Mouse (Mus musculus): ENCODE results near the gene Guk1. TPM values are rescaled to one million over a fixed set of nuclear protein-coding genes. Genes with fewer than 3 reads are reported as not detected.

The Guk1 gene
- polyA plus RNA-seq, 1 experiment from 2014 or later, result 124 TPM

DNA sequence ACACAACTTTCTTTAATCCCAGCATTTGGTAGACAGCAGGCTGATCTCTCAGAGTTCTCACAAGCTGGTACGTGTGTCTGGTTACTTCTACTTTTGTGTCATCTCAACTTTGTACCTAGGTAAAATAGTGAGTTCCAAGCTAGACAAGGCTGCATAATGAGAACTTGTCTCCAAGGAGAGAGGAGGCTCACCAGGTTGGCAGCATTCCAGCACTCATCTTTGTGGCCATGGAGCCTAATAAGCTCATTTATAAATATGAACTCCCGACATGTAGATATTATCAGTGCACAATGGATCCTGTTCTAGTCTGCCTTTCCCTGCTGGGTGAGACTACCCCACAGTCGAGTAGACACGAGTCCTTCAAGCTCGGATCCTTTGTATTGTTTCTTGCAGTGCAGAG, 17.6 kb upstream of the Guk1 start:
- ATAC-seq (ENCODE audit: insufficient number of reproducible peaks, low FRiP score, low TSS enrichment, low read depth), result no peak
- H3K27me3 ChIP-seq, result no peaks in the 10 kb centered on the region
- H3K27ac ChIP-seq, result no peak overlapping the region
- H3K36me3 ChIP-seq, result peaks cover 70% of the 10 kb centered on the region
- H3K9me3 ChIP-seq, result no peaks in the 10 kb centered on the region
- peak overlapping the region; percentile 76; the same call in 1 of the 2 replicates for H3K4me2 ChIP-seq
- 72% methylated on average over 5 of the region's 5 CpGs for WGBS
- no peak overlapping the region for H3K9ac ChIP-seq
- H3K4me1 ChIP-seq, result peaks cover 27% of the 10 kb centered on the region
- 0 out of 2 replicates have a peak overlapping the region, but pooled peaks have one; percentile 78 for H3K4me3 ChIP-seq

DNA sequence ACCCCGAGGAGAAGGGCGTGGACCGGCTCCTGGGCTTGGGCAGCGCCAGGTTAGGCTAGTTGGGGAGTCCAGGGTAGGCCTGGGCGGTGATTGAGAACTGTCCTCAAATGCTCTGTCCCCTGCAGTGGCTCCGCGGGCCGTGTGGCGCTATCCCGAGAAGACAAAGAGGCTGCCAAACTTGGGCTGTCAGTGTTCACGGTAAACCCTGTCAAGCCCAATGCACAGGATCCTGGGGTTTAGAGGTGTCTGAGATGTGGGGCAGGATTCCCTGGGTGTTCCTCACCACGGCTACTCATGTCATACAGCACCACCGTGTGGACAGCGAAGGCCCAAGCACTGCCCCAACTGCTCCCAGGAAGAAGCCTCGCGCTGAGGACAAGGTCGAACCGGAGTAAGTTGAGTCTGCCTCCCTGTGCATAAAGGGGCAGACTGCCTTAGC, 17.0 kb upstream of the Guk1 start:
- H3K9me3 ChIP-seq, result no peaks in the 10 kb centered on the region
- H3K27ac ChIP-seq, result peak overlapping the region; percentile 93
- WGBS, result 8% methylated on average over 18 of the region's 18 CpGs
- peak overlapping the region; percentile 78 for H3K4me3 ChIP-seq
- H3K27me3 ChIP-seq, result no peaks in the 10 kb centered on the region
- peak overlapping the region; percentile 75 for H3K9ac ChIP-seq
- peaks cover 70% of the 10 kb centered on the region for H3K36me3 ChIP-seq
- H3K4me2 ChIP-seq, result peak overlapping the region; percentile 76
- peaks cover 27% of the 10 kb centered on the region for H3K4me1 ChIP-seq
- peak; percentile 33; the same call in 1 of the 2 replicates for ATAC-seq (ENCODE audit: insufficient number of reproducible peaks, low FRiP score, low TSS enrichment, low read depth)

DNA sequence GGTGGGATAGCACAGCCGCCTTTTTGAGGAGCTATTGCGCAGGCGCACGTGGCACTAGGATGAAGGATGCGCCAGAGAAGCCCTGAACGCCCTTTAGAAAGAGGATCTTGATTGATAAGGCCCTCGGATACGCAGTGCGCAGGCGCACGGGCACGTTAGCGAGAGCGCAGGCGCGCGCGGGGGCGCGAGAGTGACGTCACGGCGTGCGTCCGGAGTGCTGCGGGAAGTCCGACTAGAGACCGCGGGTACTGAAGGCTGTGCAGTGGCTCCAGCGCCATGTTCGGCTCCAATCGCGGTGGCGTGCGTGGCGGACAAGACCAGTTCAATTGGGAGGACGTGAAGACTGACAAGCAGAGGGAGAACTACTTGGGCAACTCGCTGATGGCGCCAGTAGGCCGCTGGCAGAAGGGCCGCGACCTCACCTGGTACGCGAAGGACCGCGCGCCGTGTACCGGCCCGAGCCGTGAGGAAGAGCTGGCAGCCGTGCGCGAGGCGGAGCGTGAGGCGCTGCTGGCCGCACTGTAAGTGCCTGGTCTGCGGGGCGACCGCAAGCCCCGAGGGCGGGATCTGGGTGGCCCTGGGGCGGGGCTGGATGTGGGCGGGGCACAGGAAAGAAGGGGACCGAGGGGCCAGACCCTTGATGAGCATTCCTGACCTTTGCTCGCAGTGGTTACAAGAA, 16.3 kb upstream of the Guk1 start, which contains the start of gene 2310033P09Rik:
TSS of gene 2310033P09Rik (plus strand) at position 169 of the 679 bp plus-strand sequence.
- WGBS, result under 1% methylated on average over 60 of the region's 67 CpGs
- peak; percentile 80 for ATAC-seq (ENCODE audit: insufficient number of reproducible peaks, low FRiP score, low TSS enrichment, low read depth)

DNA sequence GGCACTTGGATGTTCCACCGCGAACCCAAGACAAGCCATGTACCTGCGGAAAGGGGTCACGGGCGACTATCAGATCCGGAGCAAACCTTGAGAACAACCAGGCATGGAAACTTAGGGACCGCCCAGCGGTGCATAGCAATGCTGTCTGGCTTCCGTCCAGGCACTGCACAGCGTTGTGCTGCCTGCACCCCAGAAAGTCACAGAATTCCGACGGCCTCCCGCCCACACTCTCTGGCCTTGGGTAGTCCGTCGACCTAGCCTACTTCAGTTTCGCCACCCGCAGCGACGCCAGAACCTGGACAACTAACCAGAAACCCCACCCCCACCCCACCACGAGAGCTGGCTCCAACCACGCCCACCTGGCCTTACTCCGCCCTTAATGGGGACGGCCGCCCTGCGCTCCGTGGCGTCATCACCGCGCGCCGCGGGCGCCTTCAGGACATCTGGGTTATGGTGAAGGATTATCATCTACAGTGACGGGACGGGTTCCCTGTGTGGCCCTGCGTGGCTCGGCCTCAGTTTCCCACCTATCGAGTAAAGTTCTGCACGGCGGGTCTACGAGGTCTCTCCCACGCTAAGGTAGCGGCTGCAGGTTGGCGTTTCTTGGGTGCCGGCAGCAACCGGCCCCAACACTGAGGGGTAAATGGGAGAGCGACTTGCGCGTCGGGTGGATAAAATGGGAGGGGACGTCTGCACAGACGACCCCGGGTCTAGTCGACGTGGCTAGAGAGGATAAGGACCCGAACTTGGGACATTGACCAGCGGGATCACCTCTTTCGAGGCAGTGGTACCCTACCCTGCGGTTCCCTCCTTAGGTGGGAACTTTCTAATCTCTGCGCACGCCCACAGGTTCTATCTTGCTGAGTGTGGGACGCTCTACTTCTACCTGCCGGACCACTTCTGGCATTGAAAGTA, 10.3 kb upstream of the Guk1 start, which contains the start of gene Mrpl55:
TSS of gene Mrpl55 (plus strand) at position 406 of the 915 bp plus-strand sequence.
- Histone ChIP-seq H3K4me1 (peaks cover 18% of the 10 kb centered on the region), H3K9ac (peak within 1 kb of the TSS; percentile 78), H3K4me3 (peak within 1 kb of the TSS; percentile 88), H3K9me3 (no peaks in the 10 kb centered on the region), H3K4me2 (peak within 1 kb of the TSS; percentile 81), H3K27me3 (no peaks in the 10 kb centered on the region), H3K36me3 (peaks cover 52% of the 10 kb centered on the region), H3K27ac (peak within 1 kb of the TSS; percentile 87)
- under 1% methylated on average over 63 of the region's 63 CpGs for WGBS
- peak; percentile 85 for ATAC-seq (ENCODE audit: insufficient number of reproducible peaks, low FRiP score, low TSS enrichment, low read depth)

More for the DNA sequence above, 16.3 kb upstream of the Guk1 start, which contains the start of gene 2310033P09Rik:
- Histone ChIP-seq H3K9ac (peak within 1 kb of the TSS; percentile 75), H3K4me1 (peaks cover 24% of the 10 kb centered on the region), H3K9me3 (no peaks in the 10 kb centered on the region), H3K36me3 (peaks cover 67% of the 10 kb centered on the region), H3K4me2 (peak within 1 kb of the TSS; percentile 76), H3K4me3 (peak within 1 kb of the TSS; percentile 78), H3K27ac (peak within 1 kb of the TSS; percentile 93), H3K27me3 (no peaks in the 10 kb centered on the region)

DNA sequence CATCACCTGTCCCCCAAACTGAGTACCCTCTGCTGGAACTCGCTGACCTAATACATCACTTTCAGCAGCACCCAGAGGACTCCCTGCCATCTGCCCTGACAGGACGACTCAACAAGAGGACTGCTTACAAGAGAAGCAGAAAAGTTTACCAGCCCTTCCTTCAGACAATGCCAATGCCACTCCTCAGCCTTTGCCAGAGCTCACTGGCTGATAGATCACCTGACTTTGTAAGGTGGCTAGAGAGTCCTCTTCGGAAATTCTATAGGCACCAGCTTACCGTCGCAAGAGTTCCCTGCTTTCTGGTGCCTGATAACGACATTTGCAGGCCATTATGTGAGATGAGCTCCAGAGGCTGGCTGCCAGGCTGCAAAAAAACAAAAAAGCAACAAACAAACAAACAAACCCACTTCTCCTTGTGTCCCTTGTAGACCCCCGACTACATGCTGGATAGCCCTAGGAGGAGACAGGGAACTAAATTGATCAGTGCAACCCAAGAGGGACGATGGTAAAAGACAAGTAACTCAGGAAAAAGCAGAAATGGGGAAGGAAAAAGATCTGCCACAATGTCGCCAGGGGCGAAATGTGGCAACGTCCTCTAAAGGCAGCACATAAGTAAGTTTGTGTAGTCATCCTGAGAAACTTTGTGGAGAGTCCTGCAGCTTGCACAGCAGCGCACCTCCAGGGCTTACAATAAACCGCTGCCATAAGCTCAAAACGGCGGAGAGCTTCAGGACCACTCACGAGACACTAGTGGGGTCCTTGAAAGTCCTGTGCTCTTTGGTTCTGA, 9.4 kb upstream of the Guk1 start:
- Histone ChIP-seq H3K27ac (peak overlapping the region; percentile 87), H3K4me3 (peak overlapping the region; percentile 88), H3K9ac (peak overlapping the region; percentile 78), H3K4me1 (peaks cover 18% of the 10 kb centered on the region), H3K4me2 (peak overlapping the region; percentile 81), H3K9me3 (no peaks in the 10 kb centered on the region), H3K27me3 (no peaks in the 10 kb centered on the region), H3K36me3 (peaks cover 45% of the 10 kb centered on the region)
- 27% methylated on average over 16 of the region's 16 CpGs for WGBS
- ATAC-seq (ENCODE audit: insufficient number of reproducible peaks, low FRiP score, low TSS enrichment, low read depth), result no peak

DNA sequence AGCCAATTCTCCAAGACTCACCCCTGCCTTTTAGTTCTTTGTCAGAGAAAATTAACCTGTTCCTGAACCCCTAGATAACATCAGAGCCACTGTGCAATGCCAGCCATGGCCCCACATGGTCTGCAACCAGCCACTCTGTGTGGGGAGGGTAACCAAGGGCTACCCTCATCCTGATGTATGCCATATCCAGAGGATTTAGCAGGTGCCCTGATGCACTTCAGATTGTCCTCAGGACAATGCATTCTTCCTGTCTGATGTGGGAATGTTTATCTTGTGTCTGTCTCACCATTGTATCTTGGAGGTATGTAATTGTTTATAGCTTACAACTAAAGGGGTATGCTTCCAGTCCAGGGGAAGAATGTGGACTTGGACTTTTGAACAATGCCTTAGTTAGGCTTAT, 4.2 kb upstream of the Guk1 start:
- Histone ChIP-seq H3K4me2 (no peak overlapping the region), H3K27ac (no peak overlapping the region), H3K4me1 (peaks cover 6% of the 10 kb centered on the region), H3K9me3 (no peaks in the 10 kb centered on the region), H3K27me3 (no peaks in the 10 kb centered on the region), H3K9ac (no peak overlapping the region), H3K36me3 (peaks cover 23% of the 10 kb centered on the region), H3K4me3 (no peak overlapping the region)
- no peak for ATAC-seq (ENCODE audit: insufficient number of reproducible peaks, low FRiP score, low TSS enrichment, low read depth)

DNA sequence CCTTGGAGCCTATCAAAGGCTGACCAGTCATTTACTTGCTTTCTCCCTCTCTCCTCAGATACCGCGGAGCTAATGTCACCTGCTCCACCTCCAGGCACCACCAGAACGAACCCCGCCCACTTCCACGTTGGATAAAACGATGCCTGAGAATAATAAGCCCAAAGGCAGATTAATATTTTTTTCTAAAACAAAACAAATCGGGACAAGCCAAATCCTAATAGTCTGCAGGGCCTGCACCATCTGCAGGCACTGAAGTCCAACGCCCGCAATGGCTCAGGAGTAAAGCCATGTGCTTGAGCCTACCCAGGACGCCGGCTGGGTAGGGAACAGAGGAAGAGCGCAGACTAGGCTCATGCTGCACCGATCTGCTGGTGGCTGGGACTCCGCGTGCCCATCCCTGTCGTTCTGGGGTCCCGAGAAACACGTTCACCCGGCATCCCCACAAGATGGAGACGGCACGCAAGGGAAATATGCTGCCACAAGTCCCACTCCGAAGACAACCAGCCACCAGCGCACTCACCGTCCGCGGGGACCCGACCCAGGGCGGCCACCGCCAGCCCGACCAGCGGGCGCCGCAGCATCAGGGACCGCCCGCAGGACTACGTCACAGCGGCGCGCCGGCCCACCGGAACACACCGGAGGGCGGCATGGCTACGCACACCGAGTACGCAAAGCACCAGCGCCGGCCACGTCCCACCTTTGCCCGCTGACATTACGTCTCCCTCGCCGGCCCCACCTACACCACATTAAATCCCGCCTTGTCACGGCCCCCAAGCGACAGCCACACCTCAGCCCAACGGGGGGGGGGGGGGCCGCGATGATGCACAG, 567 bp downstream of the Guk1 start:
- WGBS, result under 1% methylated on average over 56 of the region's 59 CpGs
- H3K4me2 ChIP-seq, result peak overlapping the region; percentile 68
- 0 out of 2 replicates have a peak, but pooled peaks cover 6% of the 10 kb centered on the region for H3K36me3 ChIP-seq
- no peaks in the 10 kb centered on the region for H3K9me3 ChIP-seq
- peak overlapping the region; percentile 95 for H3K27ac ChIP-seq
- peaks cover 18% of the 10 kb centered on the region for H3K4me1 ChIP-seq
- peak overlapping the region; percentile 71 for H3K9ac ChIP-seq
- peak; percentile 95 for ATAC-seq (ENCODE audit: insufficient number of reproducible peaks, low FRiP score, low TSS enrichment, low read depth)
- H3K4me3 ChIP-seq, result peak overlapping the region; percentile 73
- no peaks in the 10 kb centered on the region for H3K27me3 ChIP-seq

DNA sequence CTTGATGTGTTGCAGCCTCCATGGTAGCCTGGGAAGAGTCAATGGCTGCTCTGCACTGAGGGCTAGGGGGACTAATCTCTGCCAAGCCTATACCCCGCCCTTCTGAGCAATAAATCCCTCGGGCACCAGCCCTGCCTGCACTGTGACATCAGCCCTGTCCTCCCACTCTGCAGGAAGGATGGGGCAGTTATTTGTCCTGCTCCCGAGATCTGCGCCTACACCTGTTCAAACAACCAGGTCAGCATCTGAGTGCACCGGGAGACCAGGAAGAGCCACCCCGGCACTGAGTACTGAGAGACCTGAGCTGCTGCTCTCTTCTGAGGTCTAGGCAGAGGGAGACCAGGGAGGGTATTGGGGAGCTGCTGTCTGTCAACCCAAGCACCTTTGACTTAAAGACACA, 4.3 kb downstream of the Guk1 start:
- peaks cover 43% of the 10 kb centered on the region for H3K36me3 ChIP-seq
- no peaks in the 10 kb centered on the region for H3K9me3 ChIP-seq
- no peak for ATAC-seq (ENCODE audit: insufficient number of reproducible peaks, low FRiP score, low TSS enrichment, low read depth)
- no peak overlapping the region for H3K9ac ChIP-seq
- H3K27ac ChIP-seq, result no peak overlapping the region
- WGBS, result 76% methylated on average over 6 of the region's 6 CpGs
- H3K4me1 ChIP-seq, result peaks cover 21% of the 10 kb centered on the region
- no peak overlapping the region for H3K4me2 ChIP-seq
- H3K27me3 ChIP-seq, result no peaks in the 10 kb centered on the region
- no peak overlapping the region for H3K4me3 ChIP-seq

DNA sequence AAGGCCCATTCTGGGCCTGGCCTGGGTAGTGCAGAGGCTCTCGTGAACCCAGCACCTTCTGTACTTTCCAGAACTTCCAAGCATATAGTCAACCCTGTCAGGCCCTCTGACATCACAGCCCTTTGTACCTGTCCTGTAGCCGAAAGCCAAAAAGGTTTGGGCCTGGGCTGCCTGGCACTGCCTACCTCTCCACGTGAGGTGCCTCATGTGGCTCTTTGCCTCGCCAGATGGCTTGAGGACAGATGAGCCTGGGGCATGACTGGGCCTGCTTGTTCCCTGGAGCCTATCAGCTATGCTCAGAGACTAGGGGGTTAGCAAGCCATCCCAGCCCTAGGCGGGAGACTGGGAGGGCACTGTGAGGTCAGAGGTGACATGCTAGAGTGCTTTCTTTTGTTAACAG, 6.5 kb downstream of the Guk1 start:
- Histone ChIP-seq H3K36me3 (peaks cover 48% of the 10 kb centered on the region), H3K4me3 (no peak overlapping the region), H3K27ac (no peak overlapping the region), H3K4me1 (peaks cover 13% of the 10 kb centered on the region), H3K9me3 (no peaks in the 10 kb centered on the region), H3K9ac (no peak overlapping the region), H3K4me2 (no peak overlapping the region), H3K27me3 (0 out of 2 replicates have a peak, but pooled peaks cover 3% of the 10 kb centered on the region)
- WGBS, result 72% methylated on average over 5 of the region's 5 CpGs
- no peak for ATAC-seq (ENCODE audit: insufficient number of reproducible peaks, low FRiP score, low TSS enrichment, low read depth)

DNA sequence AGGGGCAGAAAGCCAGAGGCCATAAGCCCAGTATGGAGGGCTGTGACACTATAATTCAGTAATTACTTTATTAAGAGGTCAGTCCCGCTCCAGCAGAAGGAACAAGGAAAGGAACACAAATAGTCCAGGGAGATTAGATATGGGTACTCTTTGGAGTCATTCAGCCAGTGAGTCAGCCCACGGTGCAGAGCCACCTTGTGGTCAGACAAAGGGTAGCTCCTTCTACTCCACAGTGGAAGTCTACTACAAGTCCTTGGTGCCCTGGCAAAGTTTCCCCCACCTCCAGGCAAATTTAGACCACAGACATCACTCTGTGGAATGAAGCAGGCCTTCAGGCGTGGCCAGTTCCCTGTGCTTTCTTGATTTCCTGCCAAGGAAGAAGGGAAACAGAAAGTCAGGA, 8.2 kb downstream of the Guk1 start:
- no peak overlapping the region for H3K4me2 ChIP-seq
- peaks cover 7% of the 10 kb centered on the region for H3K4me1 ChIP-seq
- H3K27ac ChIP-seq, result no peak overlapping the region
- no peak for ATAC-seq (ENCODE audit: insufficient number of reproducible peaks, low FRiP score, low TSS enrichment, low read depth)
- no peaks in the 10 kb centered on the region for H3K9me3 ChIP-seq
- no peak overlapping the region for H3K4me3 ChIP-seq
- H3K27me3 ChIP-seq, result peaks cover 13% of the 10 kb centered on the region
- H3K9ac ChIP-seq, result no peak overlapping the region
- 34% methylated on average over 3 of the region's 3 CpGs for WGBS
- peaks cover 48% of the 10 kb centered on the region for H3K36me3 ChIP-seq
